Comparison of ENCODE assay signal across 8 mouse cellular contexts in genomic region chr5:124446301-124446881, GRCm38 (mm10). TPM values are rescaled to one million over a fixed set of nuclear protein-coding genes. Genes with fewer than 3 reads are reported as not detected.
DNase-seq lines count a peak whose midpoint lies in the region; ATAC-seq and TF ChIP-seq lines count a peak whose summit lies in the region.

No protein-coding gene starts in this region.

- peak overlapping the region; percentile 98 for H3K4me2 ChIP-seq in lung, postnatal 0 days (replicated peaks; ENCODE audit: low read depth, low read length)

- H3K27ac ChIP-seq in layer of hippocampus, adult 2 months: peak overlapping the region; percentile 90
- H3K27ac ChIP-seq in kidney, adult 2 months (ENCODE audit: insufficient read depth, low read depth, low read length): peak overlapping the region; percentile 51
- H3K27ac ChIP-seq in lung, postnatal 0 days (ENCODE audit: low read length): peak overlapping the region; percentile 92

- peak; percentile 80 for ATAC-seq in lung, postnatal 0 days

- no peak for DNase-seq in layer of hippocampus, adult 2 months (ENCODE audit: low spot score in 2 of 2)
- no peak for DNase-seq in layer of hippocampus, postnatal 36 days
- peak; percentile 76 for DNase-seq in embryo, embryonic 9.5 days (ENCODE audit: extremely low spot score)
- DNase-seq in heart, adult 8-10 months (ENCODE audit: low spot score): peak; percentile 71
- peak; percentile 78 for DNase-seq in kidney, adult 2 months
- DNase-seq in lung, postnatal 0 days (ENCODE audit: low spot score): peak; percentile 95
- DNase-seq in retina, embryonic 14.5 days (ENCODE audit: low spot score): peak; percentile 46
- DNase-seq in frontal cortex, postnatal 14 days (ENCODE audit: low spot score in 2 of 2): no peak

- H3K36me3 ChIP-seq in kidney, adult 2 months (ENCODE audit: control insufficient read depth, insufficient read depth, low read length): no peaks in the 10 kb centered on the region
- peaks cover 7% of the 10 kb centered on the region; the same call in 1 of the 2 replicates for H3K36me3 ChIP-seq in lung, postnatal 0 days (ENCODE audit: insufficient read depth, low read length)

- WGBS in kidney, adult 2 months: 4% methylated on average over 15 of the region's 15 CpGs
- WGBS in lung, postnatal 0 days: 3% methylated on average over 15 of the region's 15 CpGs

- no peaks in the 10 kb centered on the region for H3K9me3 ChIP-seq in lung, postnatal 0 days (ENCODE audit: low read length)

- H3K9ac ChIP-seq in lung, postnatal 0 days (replicated peaks; ENCODE audit: low read depth): peak overlapping the region; percentile 72

- TF ChIP-seq CTCF in layer of hippocampus, adult 2 months (conservative IDR thresholded peaks at IDR 0.05): 0 out of 2 replicates have a peak, but pooled peaks have one; percentile 12
- TF ChIP-seq CTCF in kidney, adult 2 months (conservative IDR thresholded peaks at IDR 0.05; ENCODE audit: insufficient read depth, insufficient read length, low read depth, low read length): no peak
- TF ChIP-seq CTCF in lung, postnatal 0 days (IDR thresholded peaks at IDR 0.05): peak; percentile 49

- no peak for TF ChIP-seq EP300 in lung, postnatal 0 days (IDR thresholded peaks at IDR 0.05)

- H3K4me1 ChIP-seq in kidney, adult 2 months (ENCODE audit: control insufficient read depth, insufficient read depth, low read length): peaks cover 25% of the 10 kb centered on the region; the same call in 1 of the 2 replicates
- peaks cover 7% of the 10 kb centered on the region; the same call in 1 of the 2 replicates for H3K4me1 ChIP-seq in lung, postnatal 0 days (ENCODE audit: insufficient read depth, low read depth, low read length)

- no peaks in the 10 kb centered on the region for H3K27me3 ChIP-seq in kidney, adult 2 months (replicated peaks; ENCODE audit: control insufficient read depth, insufficient read depth, low read length)
- no peaks in the 10 kb centered on the region for H3K27me3 ChIP-seq in lung, postnatal 0 days (replicated peaks; ENCODE audit: insufficient read depth, low read length)

- H3K4me3 ChIP-seq in layer of hippocampus, adult 2 months: peak overlapping the region; percentile 68
- H3K4me3 ChIP-seq in kidney, adult 2 months (ENCODE audit: insufficient read depth, low read depth, low read length): peak overlapping the region; percentile 75
- peak overlapping the region; percentile 76 for H3K4me3 ChIP-seq in lung, postnatal 0 days (ENCODE audit: low read depth, low read length)

- no peak for TF ChIP-seq POLR2A in kidney, adult 2 months (IDR thresholded peaks at IDR 0.05; ENCODE audit: low read depth, low read length)

RNA-seq across cellular contexts. Expression of gene Kmt5a, which starts 6.7 kb away (rescaled TPM):
- total RNA-seq in layer of hippocampus, adult 2 months (2021): 10 to 100 TPM; 55.8 to 70.3 TPM
- total RNA-seq in layer of hippocampus, postnatal 36 days (2021): 10 to 100 TPM; 63.9 to 78.5 TPM
- 100 to 1,000 TPM; 197 to 262 (median 216) TPM for total RNA-seq in heart, adult 8-10 months (2022)
- 75.9 and 81.1 TPM in 2 replicates for polyA plus RNA-seq in kidney, adult 2 months (2012; rRNA removed)
- polyA plus RNA-seq in lung, postnatal 0 days (2015; fragmentation: Nextera tagmentation; extraction: Ambion mirVana): 18.0 and 21.9 TPM in 2 replicates

RNA-seq across cellular contexts. Expression of gene Sbno1, which starts 20.6 kb away (rescaled TPM):
- 100 to 1,000 TPM; 157 to 166 TPM for total RNA-seq in layer of hippocampus, adult 2 months (2021)
- total RNA-seq in layer of hippocampus, postnatal 36 days (2021): 100 to 1,000 TPM; 148 to 157 TPM
- 10 to 100 TPM; 63.2 to 73.4 (median 65.6) TPM for total RNA-seq in heart, adult 8-10 months (2022)
- 16.7 and 20.8 TPM in 2 replicates for polyA plus RNA-seq in kidney, adult 2 months (2012; rRNA removed)
- polyA plus RNA-seq in lung, postnatal 0 days (2015; fragmentation: Nextera tagmentation; extraction: Ambion mirVana): 46.5 and 58.0 TPM in 2 replicates

RNA-seq across cellular contexts. Expression of gene Rilpl2, which starts 31.8 kb away (rescaled TPM):
- total RNA-seq in layer of hippocampus, adult 2 months (2021): 10 to 100 TPM; 19.3 TPM
- total RNA-seq in layer of hippocampus, postnatal 36 days (2021): 10 to 100 TPM; 19.8 to 20.6 TPM
- total RNA-seq in heart, adult 8-10 months (2022): 1 to 10 TPM; 7.0 to 7.8 (median 7.4) TPM
- polyA plus RNA-seq in kidney, adult 2 months (2012; rRNA removed): 44.3 and 46.3 TPM in 2 replicates
- 31.5 and 32.7 TPM in 2 replicates for polyA plus RNA-seq in lung, postnatal 0 days (2015; fragmentation: Nextera tagmentation; extraction: Ambion mirVana)

RNA-seq across cellular contexts. Expression of gene Snrnp35, which starts 36.5 kb away (rescaled TPM):
- 10 to 100 TPM; 25.7 to 25.9 TPM for total RNA-seq in layer of hippocampus, adult 2 months (2021)
- total RNA-seq in layer of hippocampus, postnatal 36 days (2021): 10 to 100 TPM; 27.4 to 31.7 TPM
- total RNA-seq in heart, adult 8-10 months (2022): 10 to 100 TPM; 12.9 to 19.0 (median 14.6) TPM
- 4.3 and 5.9 TPM in 2 replicates for polyA plus RNA-seq in kidney, adult 2 months (2012; rRNA removed)
- 11.7 and 12.8 TPM in 2 replicates for polyA plus RNA-seq in lung, postnatal 0 days (2015; fragmentation: Nextera tagmentation; extraction: Ambion mirVana)

Comparison
In these comparisons a context has a peak if more than half of its experiments do, and no peak if none do; other contexts are left out.
1. DNase-seq: peak in embryo, embryonic 9.5 days (single experiment), heart, adult 8-10 months (single experiment), kidney, adult 2 months (single experiment), lung, postnatal 0 days (single experiment) and retina, embryonic 14.5 days (single experiment); none in layer of hippocampus, adult 2 months (0 of 2), layer of hippocampus, postnatal 36 days (0 of 2) and frontal cortex, postnatal 14 days (0 of 2).
2. Peak in every context shown above with its lines, with median percentiles within 50 percentile points of each other: H3K27ac ChIP-seq and H3K4me3 ChIP-seq.